Comparison of ENCODE assay signal across 12 mouse cellular contexts in genomic region chr2:156429836-156430235, GRCm38 (mm10). TPM values are rescaled to one million over a fixed set of nuclear protein-coding genes. Genes with fewer than 3 reads are reported as not detected.
DNase-seq lines count a peak whose midpoint lies in the region; ATAC-seq lines count a peak whose summit lies in the region.
"Had no signal": no experiment of that assay in that cellular context is flagged by ENCODE, and none has a peak within 500 bp of the region (broad histone marks: within the 10 kb centered on the region; RNA-seq: fewer than 3 reads in every experiment).

No protein-coding gene starts in this region.

- H3K4me2 ChIP-seq in embryonic facial prominence, embryonic 15.5 days (replicated peaks) = no peak overlapping the region
- H3K4me2 ChIP-seq in limb, embryonic 12.5 days = no peak overlapping the region
- H3K4me2 ChIP-seq: forebrain, embryonic 15.5 days had no signal

- peak; percentile 79 for DNase-seq in heart, adult 11 months
- no peak for DNase-seq in heart, postnatal 10 days
- peak; percentile 88 for DNase-seq in ES-CJ7 (ENCODE audit: low read depth, low spot score)
- no peak for DNase-seq in liver
- no peak for DNase-seq in layer of hippocampus, postnatal 14 days (ENCODE audit: low spot score in 2 of 2)
- no peak for DNase-seq in left cerebral cortex, postnatal 36 days (ENCODE audit: low spot score in 2 of 2)
- DNase-seq: heart, postnatal 4 days; thymus, postnatal 36 days had no signal

- no peak for ATAC-seq in embryonic facial prominence, embryonic 15.5 days (ENCODE audit: insufficient number of reproducible peaks, low FRiP score, low TSS enrichment, low read depth)
- no peak for ATAC-seq in limb, embryonic 12.5 days (ENCODE audit: insufficient number of reproducible peaks, insufficient read depth, low FRiP score, low TSS enrichment, low read depth)
- ATAC-seq: forebrain, embryonic 15.5 days had no signal

- H3K9me3 ChIP-seq in embryonic facial prominence, embryonic 15.5 days (replicated peaks) = no peaks in the 10 kb centered on the region
- no peaks in the 10 kb centered on the region for H3K9me3 ChIP-seq in limb, embryonic 12.5 days
- H3K9me3 ChIP-seq: forebrain, embryonic 15.5 days had no signal

- H3K4me3 ChIP-seq in embryonic facial prominence, embryonic 15.5 days (replicated peaks) = no peak overlapping the region
- H3K4me3 ChIP-seq in limb, embryonic 12.5 days (replicated peaks) = no peak overlapping the region
- H3K4me3 ChIP-seq: forebrain, embryonic 15.5 days had no signal

- no peaks in the 10 kb centered on the region for H3K36me3 ChIP-seq in embryonic facial prominence, embryonic 15.5 days
- no peaks in the 10 kb centered on the region for H3K36me3 ChIP-seq in limb, embryonic 12.5 days
- H3K36me3 ChIP-seq: forebrain, embryonic 15.5 days had no signal

- H3K4me1 ChIP-seq in embryonic facial prominence, embryonic 15.5 days = peaks cover 25% of the 10 kb centered on the region
- peaks cover 36% of the 10 kb centered on the region for H3K4me1 ChIP-seq in limb, embryonic 12.5 days (replicated peaks)
- H3K4me1 ChIP-seq: forebrain, embryonic 15.5 days had no signal

- no peak overlapping the region for H3K9ac ChIP-seq in embryonic facial prominence, embryonic 15.5 days
- peak overlapping the region; percentile 18; the same call in 1 of the 2 replicates for H3K9ac ChIP-seq in limb, embryonic 12.5 days (replicated peaks)
- H3K9ac ChIP-seq: forebrain, embryonic 15.5 days had no signal

- intact Hi-C loops in heart, postnatal 10 days (cut with DNase I) = no loop called here
- intact Hi-C loops in left cerebral cortex, postnatal 36 days (cut with DNase I) = no loop called here

- peak overlapping the region; percentile 13; the same call in 1 of the 2 replicates for H3K27ac ChIP-seq in embryonic facial prominence, embryonic 15.5 days (replicated peaks)
- H3K27ac ChIP-seq in limb, embryonic 12.5 days = peak overlapping the region; percentile 29; the same call in 1 of the 2 replicates
- H3K27ac ChIP-seq: forebrain, embryonic 15.5 days had no signal

- no peaks in the 10 kb centered on the region for H3K27me3 ChIP-seq in embryonic facial prominence, embryonic 15.5 days
- H3K27me3 ChIP-seq in limb, embryonic 12.5 days = peaks cover 8% of the 10 kb centered on the region
- H3K27me3 ChIP-seq: forebrain, embryonic 15.5 days had no signal

- 43% methylated on average over 10 of the region's 10 CpGs for WGBS in embryonic facial prominence, embryonic 15.5 days
- 62% methylated on average over 10 of the region's 10 CpGs for WGBS in limb, embryonic 12.5 days

RNA-seq across cellular contexts. Expression of gene Epb41l1, which starts 9.1 kb away (rescaled TPM):
- total RNA-seq in heart, postnatal 10 days (2021) = 10 to 100 TPM; 15.9 to 19.9 TPM
- polyA plus RNA-seq in embryonic facial prominence, embryonic 15.5 days (2015; fragmentation: Nextera tagmentation; extraction: Ambion mirVana) = 3.4 and 3.8 TPM in 2 replicates
- polyA plus RNA-seq in limb, embryonic 12.5 days (2016; fragmentation: Nextera tagmentation; extraction: Ambion mirVana) = 2.5 and 2.6 TPM in 2 replicates
- total RNA-seq in layer of hippocampus, postnatal 14 days (2021) = 100 to 1,000 TPM; 299 to 316 TPM
- 100 to 1,000 TPM; 346 to 360 TPM for total RNA-seq in left cerebral cortex, postnatal 36 days (2021)
- total RNA-seq: granulocyte monocyte progenitor cell, adult 5-6 weeks had no signal

Comparison
In these comparisons a context has a peak if more than half of its experiments do, and no peak if none do; other contexts are left out.
1. DNase-seq: peak in heart, adult 11 months (single experiment) and ES-CJ7 (single experiment); none in heart, postnatal 10 days (0 of 2), liver (single experiment), layer of hippocampus, postnatal 14 days (0 of 2) and left cerebral cortex, postnatal 36 days (0 of 2).
2. RNA of gene Epb41l1, which starts 9.1 kb away (total RNA-seq): 346 to 360 TPM in left cerebral cortex, postnatal 36 days and 299 to 316 TPM in layer of hippocampus, postnatal 14 days; 15.9 to 19.9 TPM in heart, postnatal 10 days; every median in the first group is over 10 times any median in the second.